Mouse (Mus musculus) layer of hippocampus, adult 18-20 months (tissue): ENCODE measurements around the gene Lhx5. TPM values are rescaled to one million over a fixed set of nuclear protein-coding genes. Genes with fewer than 3 reads are reported as not detected.

Experiments used
- DNase-seq, 2 experiments: peaks; one replicate each; pipeline ENCODE4 v3.0.0; 2022; ENCODE audit warnings: low spot score in 2 of 2
- total RNA-seq, 2 experiments: library from RNA; stranded (reverse); gene quantifications; 2 replicates each; pipeline ENCODE4 v1.2.3; 2021

Lhx5 gene
- total RNA-seq, 2 experiments from 2014 or later, result not detected

DNA sequence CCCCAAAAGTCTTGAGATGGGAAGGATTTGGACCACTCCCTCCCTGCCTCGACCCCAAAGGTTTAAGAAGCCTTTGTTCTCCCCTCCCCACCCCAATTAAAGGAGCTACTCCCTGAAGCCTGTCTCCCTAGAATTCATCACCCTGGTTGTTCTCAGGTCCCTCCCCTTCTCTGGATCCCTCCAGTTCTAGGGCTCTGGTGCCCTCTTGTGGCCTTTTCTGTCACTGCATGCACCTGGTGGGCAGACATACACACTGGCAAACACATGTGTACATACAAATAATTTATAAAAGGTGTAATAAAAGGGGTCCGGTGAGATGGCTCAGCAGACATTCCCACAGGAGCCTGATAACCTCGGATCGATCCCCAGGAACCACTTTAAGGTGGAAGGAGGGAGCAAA, 32.8 kb downstream of the Lhx5 start:
- no peak for DNase-seq

DNA sequence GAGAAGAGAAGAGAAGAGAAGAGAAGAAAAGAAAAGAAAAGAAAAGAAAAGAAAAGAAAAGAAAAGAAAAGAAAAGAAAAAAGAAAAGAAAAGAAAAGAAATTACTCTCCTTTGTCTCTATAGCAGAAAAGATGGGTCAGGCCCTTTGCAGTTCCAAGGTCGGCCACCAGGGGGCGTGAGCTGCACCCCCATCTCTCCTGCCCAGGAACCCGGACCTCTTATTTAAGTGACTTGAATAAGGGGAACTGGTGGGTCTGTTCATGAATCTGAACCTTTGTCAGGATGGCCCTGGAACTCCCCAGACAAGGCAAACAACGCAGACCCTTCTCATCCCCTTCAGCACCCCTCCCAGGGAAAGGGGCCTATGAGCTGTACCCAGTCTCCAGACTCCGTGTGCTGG, 33.6 kb downstream of the Lhx5 start:
- DNase-seq, result no peak

DNA sequence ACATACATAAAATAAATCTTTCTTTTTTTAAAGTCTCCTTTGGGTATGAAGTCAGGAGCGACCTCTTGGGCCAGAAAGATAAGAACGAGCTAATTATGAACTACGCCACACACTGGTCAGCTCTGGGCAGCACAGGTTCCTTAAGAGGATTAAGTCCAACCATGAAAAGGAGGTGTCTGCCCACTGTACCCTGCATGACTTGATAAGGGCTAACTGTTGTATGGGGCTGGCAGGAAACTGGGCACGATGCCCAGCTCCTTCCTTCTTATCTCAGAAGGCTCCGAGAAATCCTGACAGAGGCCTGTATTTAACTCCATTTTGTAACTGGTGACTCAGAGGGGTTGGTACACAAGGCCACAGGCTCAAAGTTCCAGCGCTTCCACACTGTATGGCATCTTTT, 34.4 kb downstream of the Lhx5 start:
- DNase-seq, result no peak

DNA sequence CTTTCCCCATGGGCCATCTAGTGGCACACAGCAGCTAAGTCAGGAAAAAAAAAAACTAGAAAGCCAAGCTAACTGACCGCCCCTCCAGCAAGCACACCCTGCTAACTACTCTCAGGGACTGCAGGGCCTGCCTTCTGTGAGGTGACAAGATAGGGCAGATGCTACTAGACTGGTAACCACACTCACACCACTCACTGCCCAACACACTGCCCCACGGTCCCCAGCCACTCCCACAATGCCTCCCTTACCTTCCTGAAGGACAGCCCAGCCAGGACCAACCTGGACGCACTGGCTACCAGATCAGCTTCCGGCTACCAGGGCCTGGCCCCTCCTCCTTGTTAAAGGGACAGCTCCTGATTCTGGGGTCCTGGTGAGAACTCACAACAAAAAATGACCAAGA, 35.5 kb downstream of the Lhx5 start:
- no peak for DNase-seq

DNA sequence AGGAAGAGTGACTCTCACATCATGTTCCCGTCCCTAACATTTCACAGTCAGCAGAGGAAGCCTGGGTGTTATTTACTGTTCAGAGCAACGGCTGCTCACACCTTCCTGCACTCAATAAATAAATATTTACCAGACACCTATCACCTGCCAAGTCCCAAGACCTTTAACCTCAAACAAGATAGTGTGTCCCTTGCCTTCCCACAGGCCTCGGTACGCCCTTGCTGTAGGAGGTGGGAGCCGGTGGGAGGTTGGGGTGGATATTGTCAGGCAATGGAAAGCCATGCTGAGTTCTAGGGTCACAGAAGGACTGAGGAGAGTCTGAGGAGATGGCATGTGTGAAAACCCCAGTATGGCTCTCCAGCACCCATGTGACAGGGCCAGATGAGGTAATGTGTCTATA, 36.8 kb downstream of the Lhx5 start:
- DNase-seq, result no peak

DNA sequence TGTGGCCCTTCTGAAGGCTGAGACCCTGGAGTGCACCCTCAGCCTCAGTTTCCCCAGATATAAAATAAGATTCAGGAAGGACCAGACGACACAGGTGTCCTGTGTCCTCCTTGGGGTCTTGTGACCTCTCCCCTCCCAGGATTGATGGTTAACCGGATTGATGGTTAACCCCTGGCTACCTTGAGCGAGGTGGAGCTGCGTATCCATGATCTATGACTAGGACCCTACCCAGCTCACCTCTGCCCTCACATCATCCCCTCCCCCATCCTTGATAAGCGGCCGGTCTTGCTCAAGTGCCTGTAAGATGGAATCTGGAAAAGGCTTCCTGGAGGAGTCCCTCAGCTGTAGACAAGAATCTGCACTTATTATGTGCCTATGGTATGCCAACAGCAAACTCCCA, 37.3 kb downstream of the Lhx5 start:
- DNase-seq, result no peak

DNA sequence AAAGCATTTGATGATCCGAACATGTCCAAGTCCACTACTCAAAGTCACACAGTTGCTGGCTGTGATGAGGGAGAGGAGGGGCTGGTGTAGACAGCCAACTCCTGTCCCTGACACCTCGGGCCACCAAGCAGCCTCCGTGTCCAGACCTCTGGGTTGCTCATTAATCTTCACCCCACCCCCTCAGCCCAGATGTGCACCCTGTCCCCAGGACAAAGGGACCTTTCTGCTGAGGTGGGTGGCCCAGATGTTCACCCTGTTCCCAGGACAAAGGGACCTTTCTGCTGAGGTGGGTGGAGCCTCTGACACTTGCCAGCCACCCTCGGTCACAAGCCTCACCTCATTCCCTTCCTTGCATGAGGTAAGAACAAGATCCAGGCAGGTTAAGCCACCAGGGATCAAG, 40.0 kb downstream of the Lhx5 start:
- no peak for DNase-seq

DNA sequence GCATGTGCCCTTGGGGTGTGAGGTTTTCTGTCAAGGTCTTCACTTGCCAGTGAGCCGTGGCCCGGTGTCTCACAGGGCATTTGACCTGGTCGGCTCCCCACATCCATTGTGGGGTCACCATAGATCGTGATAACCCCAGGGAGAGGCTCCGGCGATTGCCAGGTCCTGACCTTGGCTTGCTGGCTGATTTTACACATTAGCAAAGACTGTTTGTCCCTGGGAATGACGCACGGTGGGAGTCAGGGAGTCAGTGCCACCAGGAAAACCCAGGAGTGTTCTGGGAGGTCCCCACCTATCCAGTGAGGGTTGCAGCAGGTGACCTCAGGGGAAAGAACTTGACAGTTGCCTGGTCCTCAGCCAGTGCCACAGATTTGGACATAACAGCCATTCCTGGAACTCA, 41.3 kb downstream of the Lhx5 start, which contains the start of gene Sdsl:
Gene Sdsl, minus strand, starts transcription at position 41 of the 400 bp plus-strand sequence.
- no peak for DNase-seq

DNA sequence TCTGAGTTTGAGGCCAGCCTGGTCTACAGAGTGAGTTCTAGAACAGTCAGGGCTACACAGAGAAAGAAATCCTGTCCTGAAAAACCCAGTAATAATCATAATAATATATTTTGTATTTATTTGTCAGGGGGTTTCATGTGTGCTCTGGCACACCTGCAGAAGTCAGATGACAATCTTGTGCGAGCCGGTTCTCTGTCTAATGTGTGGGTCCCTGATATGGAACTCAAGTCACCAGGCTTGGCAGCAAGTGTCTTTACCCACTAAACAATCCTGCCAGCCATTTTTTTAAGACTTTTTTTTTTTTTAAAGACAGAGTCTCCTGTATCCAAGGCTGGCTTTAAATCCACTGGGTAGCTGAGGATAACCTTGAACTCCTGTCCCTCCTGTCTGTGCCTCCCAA, 41.9 kb downstream of the Lhx5 start:
- DNase-seq, result no peak

DNA sequence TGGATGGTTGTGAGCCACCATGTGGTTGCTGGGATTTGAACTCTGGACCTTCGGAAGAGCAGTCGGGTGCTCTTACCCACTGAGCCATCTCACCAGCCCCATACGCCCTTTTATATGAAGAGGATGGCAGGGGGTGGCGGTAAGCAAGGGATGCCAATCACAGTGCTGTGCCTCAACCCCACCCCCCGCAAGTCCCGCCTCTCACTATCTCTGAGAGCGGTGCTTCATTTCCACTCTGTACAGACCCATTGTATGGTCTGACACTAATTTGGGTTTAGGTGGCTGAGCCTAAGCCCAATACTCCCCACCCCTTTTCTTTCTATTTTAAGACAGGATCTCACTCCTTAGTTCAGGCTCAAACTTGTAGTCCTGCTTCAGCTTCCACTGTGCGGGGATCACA, 44.4 kb downstream of the Lhx5 start:
- no peak for DNase-seq

DNA sequence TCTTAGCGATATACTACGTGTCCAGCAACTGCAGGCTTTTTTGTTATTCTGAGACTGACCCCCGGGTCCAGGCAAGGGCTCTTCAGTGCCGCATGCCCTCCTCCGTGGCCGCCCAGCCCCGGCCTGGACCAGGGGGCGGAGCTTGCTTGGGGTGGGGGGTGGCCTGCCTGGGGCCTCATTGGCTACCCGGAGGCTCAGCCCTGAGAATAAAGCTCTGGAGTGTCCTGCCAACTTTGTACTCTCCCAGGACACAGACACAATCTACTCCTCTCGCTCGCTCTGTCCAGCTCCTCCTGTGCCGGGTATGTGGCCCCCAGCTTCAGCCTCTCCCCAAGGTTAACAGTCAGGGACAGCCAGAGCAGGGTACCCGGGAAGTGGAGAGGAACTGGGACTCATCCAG, 44.8 kb downstream of the Lhx5 start, which contains the start of gene Sds:
Gene Sds, plus strand, starts transcription at position 231 of the 400 bp plus-strand sequence.
- DNase-seq, result no peak

DNA sequence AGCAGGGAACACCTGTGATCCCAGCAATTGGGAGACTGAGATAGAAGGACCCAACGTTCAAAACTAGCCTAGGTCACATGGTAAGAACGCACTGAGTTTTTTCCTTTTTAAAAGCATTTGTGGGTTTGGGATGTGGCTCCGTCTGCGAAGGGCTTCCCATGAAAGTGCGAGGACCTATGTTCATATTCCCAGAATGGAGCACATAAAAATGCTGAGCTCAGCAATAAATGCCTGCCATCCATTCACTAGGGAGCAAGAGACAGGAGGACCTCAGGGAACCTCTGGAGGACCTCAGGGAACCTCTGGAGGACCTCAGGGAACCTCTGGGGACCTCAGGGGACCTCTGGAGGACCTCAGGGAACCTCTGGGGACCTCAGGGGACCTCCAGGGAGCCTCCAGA, 46.5 kb downstream of the Lhx5 start:
- DNase-seq, result no peak

DNA sequence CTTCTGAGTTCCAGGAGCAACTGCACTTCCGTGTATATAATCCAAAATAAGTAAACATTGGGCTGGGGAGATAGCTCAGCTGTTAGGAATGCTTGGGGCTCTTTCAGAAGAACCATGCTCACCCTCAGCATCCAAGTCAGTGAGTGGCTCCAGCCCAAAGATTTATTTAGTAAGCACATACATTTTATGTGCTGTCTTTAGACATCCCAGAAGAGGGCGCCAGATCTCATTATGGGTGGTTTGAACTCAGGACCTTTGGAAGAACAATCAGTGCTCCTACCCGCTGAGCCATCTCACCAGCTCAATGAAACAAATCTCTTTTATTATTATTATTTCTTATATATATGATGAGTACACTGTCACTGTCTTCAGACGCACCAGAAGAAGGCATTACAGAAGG, 48.0 kb downstream of the Lhx5 start:
- DNase-seq, result no peak

DNA sequence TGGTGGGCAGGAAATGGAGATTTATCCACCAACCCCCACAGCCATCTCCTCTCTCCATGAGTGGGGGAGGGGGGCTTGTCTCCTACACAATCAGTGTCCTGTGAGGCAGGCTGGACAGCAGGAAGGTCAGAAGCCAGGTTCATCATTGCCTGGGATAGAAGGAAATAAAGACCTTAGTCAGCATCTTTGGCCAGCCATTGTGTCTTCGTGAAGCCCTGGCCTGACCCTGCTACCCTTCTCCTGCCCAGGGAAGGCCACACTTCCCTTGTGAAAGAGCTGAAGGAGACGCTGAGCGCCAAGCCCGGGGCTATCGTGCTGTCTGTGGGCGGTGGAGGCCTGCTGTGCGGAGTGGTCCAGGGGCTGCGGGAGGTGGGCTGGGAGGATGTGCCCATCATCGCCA, 49.7 kb downstream of the Lhx5 start:
- no peak for DNase-seq

DNA sequence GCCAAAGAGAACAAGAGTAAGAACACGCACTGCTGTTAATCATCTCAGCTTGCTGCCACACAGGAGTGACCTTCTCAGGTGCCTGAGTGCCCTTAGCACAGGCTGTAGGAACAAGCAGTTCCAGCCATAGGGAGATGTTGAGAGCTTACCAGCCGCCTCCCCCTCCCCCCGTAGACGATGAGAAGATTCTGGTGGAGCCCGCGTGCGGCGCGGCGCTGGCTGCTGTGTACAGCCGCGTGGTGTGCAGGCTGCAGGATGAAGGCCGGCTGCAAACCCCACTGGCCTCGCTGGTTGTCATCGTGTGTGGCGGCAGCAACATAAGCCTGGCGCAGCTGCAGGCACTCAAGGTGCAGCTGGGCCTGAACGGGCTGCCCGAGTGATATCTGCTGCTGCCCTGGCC, 51.9 kb downstream of the Lhx5 start:
- DNase-seq, result no peak

DNA sequence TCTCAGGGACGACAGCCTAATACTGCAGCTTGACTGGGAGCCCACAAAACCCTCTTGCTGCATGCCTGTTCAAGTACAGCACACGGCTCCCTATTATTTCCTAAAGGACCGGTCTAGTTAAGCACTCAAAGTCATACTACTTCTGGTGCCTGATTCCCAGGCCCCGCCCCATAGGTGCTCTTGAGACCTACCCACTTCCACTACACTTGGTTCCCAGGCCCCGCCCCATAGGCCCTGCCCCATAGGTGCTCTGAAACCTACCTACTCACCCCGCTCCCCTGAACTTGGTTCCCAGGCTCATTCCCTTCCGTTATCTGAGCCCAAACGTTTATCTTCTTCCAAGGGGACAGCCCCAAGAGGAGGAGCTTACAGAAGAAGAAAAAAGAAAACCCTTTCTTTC, 56.3 kb downstream of the Lhx5 start:
- no peak for DNase-seq

DNA sequence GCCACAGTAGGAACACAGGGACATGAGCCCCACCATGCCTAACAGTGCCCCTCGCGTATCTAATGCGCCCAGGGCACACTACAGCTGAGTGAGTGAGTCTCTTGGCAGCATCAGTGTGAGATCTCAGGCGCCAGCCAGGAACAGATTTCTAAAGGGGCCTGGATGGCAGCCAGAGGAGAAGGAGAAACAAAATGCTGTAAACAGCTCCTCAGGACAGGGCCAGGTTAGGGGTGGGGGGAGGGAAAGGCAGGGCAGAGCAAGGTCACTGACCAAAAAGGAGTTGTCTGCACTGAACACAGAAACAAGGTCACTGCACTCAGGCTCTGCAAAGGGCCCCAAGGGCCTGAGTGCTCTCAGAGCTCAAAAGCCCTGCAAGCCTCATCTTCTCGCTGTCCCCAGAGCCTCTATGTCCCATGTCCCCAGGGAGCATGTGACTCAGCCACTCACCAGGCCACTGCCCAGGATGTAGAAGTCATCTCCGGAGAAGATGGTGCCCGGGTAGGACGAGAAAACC, 59.2 kb downstream of the Lhx5 start:
- peak in 1 of 2 experiments; percentile 65 for DNase-seq

Other genes starting within 250 kb of the Lhx5 start
- gene Sdsl, start 41.1 kb downstream of the Lhx5 start, total RNA-seq, result 1 to 10 TPM; 7.5 to 8.0 TPM
- gene Sds, start 44.8 kb downstream of the Lhx5 start, total RNA-seq, result under 1 TPM; 0.33 to 0.69 TPM
- 10 to 100 TPM; 55.8 to 56.5 TPM for gene Plbd2, start 71.9 kb downstream of the Lhx5 start, total RNA-seq
- gene Slc8b1, start 79.5 kb downstream of the Lhx5 start, total RNA-seq, result 10 to 100 TPM in 1 of 2 experiments, 1 to 10 TPM in 1; 7.8 to 11.8 TPM
- gene Tpcn1, start 157.0 kb downstream of the Lhx5 start, total RNA-seq, result 10 to 100 TPM; 33.9 to 37.0 TPM
- 1 to 10 TPM in 1 of 2 experiments, under 1 TPM in 1; 0.99 to 1.0 TPM for gene Iqcd, start 157.3 kb downstream of the Lhx5 start, total RNA-seq
- 10 to 100 TPM; 27.5 to 29.5 TPM for gene Rita1, start 180.9 kb downstream of the Lhx5 start, total RNA-seq
- gene Ddx54, start 181.0 kb downstream of the Lhx5 start, total RNA-seq, result 10 to 100 TPM; 39.3 to 40.5 TPM
- under 1 TPM; 0.61 to 0.82 TPM for gene Cfap73, start 202.5 kb downstream of the Lhx5 start, total RNA-seq
- 10 to 100 TPM; 92.7 to 97.3 TPM for gene Rasal1, start 217.1 kb downstream of the Lhx5 start, total RNA-seq